Mouse (Mus musculus): ENCODE measurements around the gene Resf1. TPM values are rescaled to one million over a fixed set of nuclear protein-coding genes. Genes with fewer than 3 reads are reported as not detected.
"Not testable (repeated sequence)": the region's sequence is repeated elsewhere in the genome, so short reads cannot be mapped to it uniquely, and the experiment has no call there.

The Resf1 gene
- polyA plus RNA-seq, 1 experiment from 2014 or later: 36.9 TPM

GRCm38 (mm10) chr6:149311778-149312177 is 2.6 kb downstream of the Resf1 start:
- Histone ChIP-seq H3K36me3 (peaks cover 25% of the 10 kb centered on the region), H3K27ac (no peak overlapping the region), H3K4me1 (peaks cover 16% of the 10 kb centered on the region), H3K9ac (no peak overlapping the region), H3K4me3 (no peak overlapping the region), H3K27me3 (no peaks in the 10 kb centered on the region), H3K4me2 (replicated peaks) (no peak overlapping the region), H3K9me3 (replicated peaks) (no peaks in the 10 kb centered on the region)
- no peak for ATAC-seq (ENCODE audit: low FRiP score)
- WGBS: 94% methylated on average over 1 of the region's 1 CpGs

DNA sequence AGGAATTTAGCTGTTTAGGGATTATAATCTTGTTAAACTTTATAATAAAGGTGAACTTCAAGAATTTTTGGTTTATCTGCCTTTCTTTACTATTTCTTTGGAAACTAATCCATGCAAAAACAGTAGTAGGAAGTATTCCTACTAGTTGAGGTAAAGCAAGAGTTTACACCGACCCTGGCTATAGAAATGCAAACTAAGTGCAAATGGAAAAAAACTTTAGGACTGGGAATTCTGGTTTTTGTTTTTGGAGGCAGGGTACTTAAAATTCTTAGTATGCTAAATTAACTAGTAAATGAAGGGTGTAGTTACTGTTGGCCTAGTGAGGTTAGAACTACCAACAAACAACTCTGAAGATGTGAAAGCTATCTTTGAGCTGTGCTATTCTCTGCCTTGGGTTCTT is 3.0 kb downstream of the Resf1 start:
- Histone ChIP-seq H3K27me3 (no peaks in the 10 kb centered on the region), H3K4me2 (replicated peaks) (no peak overlapping the region), H3K9ac (no peak overlapping the region), H3K36me3 (peaks cover 30% of the 10 kb centered on the region), H3K9me3 (replicated peaks) (no peaks in the 10 kb centered on the region), H3K27ac (no peak overlapping the region), H3K4me3 (no peak overlapping the region), H3K4me1 (peaks cover 16% of the 10 kb centered on the region)
- WGBS: 71% methylated on average over 1 of the region's 1 CpGs
- ATAC-seq (ENCODE audit: low FRiP score): no peak

GRCm38 (mm10) chr6:149314918-149315317 is 5.7 kb downstream of the Resf1 start:
- ATAC-seq (ENCODE audit: low FRiP score): no peak
- 88% methylated on average over 2 of the region's 2 CpGs for WGBS
- Histone ChIP-seq H3K4me3 (no peak overlapping the region), H3K27me3 (no peaks in the 10 kb centered on the region), H3K4me1 (peaks cover 13% of the 10 kb centered on the region), H3K4me2 (replicated peaks) (no peak overlapping the region), H3K27ac (no peak overlapping the region), H3K9me3 (replicated peaks) (no peaks in the 10 kb centered on the region), H3K9ac (no peak overlapping the region), H3K36me3 (peaks cover 48% of the 10 kb centered on the region)

DNA sequence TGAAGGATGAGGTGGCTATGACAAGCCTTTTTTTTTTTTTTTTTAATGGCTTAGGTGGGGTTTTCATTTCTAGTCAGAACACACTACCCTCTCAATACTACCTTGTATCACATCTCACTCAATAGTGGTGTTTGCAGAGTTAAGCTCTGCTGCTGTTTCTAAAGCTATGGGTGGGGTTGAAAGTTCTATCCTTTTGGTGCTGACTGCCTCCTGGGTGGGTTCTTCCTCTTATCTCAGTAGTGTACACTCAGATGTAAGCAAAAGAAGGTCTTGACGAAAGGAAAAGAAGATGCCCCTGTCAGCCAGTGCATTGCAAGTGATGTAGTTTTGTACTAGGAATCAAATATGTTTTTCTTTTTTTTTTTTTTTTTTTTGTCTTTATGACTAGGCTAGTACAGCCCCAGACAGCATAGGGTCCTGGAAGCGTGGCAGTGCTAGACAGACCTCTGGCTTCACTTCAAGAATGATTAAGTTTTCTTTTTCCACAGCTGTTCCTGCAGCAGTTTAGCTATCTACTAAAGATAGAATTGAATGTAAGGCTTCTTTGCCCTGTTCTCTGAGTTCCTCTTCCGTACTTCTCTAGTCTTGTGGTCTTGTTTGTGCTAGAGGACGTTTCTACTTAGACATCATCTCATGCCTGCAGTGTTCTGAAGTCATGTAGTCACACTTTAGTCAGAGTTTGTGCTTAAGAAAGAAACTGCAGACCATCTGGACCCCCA is 14.5 kb downstream of the Resf1 start:
- Histone ChIP-seq H3K9ac (no peak overlapping the region), H3K27me3 (no peaks in the 10 kb centered on the region), H3K4me1 (no peaks in the 10 kb centered on the region), H3K9me3 (replicated peaks) (no peaks in the 10 kb centered on the region; the same call in 1 of the 2 replicates), H3K4me2 (replicated peaks) (no peak overlapping the region), H3K27ac (no peak overlapping the region), H3K4me3 (no peak overlapping the region), H3K36me3 (peaks cover 78% of the 10 kb centered on the region)
- no peak for ATAC-seq (ENCODE audit: low FRiP score)
- 95% methylated on average over 4 of the region's 4 CpGs for WGBS

- Histone ChIP-seq H3K9me3 (replicated peaks) (no peaks in the 10 kb centered on the region; the same call in 1 of the 2 replicates), H3K9ac (no peak overlapping the region), H3K36me3 (peaks cover 81% of the 10 kb centered on the region), H3K4me2 (replicated peaks) (no peak overlapping the region), H3K4me1 (no peaks in the 10 kb centered on the region), H3K4me3 (no peak overlapping the region), H3K27me3 (no peaks in the 10 kb centered on the region), H3K27ac (no peak overlapping the region)
- WGBS: 98% methylated on average over 6 of the region's 6 CpGs
- no peak for ATAC-seq (ENCODE audit: low FRiP score)
Measured at GRCm38 (mm10) chr6:149324242-149324633, 15.0 kb downstream of the Resf1 start.

DNA sequence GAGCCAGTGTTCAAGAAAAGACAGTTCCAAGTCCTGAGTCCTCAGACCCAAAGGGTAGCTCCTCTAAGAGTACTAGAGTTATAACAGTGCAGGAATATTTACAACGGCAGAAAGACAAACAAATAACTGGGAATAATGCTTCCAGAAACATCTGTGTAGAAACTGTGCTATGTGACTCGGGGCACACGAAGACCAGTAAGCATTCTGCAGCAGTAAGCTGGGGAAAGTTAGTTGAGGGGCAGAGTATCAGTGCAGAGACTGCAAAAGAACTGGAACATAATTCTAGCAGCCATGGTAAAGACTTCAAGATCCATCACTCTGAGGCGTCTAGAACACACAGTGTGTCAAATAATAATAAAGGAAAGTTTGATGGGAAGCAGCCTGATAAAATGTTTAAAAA is 19.9 kb downstream of the Resf1 start:
- H3K9ac ChIP-seq: no peak overlapping the region
- no peak overlapping the region for H3K4me2 ChIP-seq (replicated peaks)
- 92% methylated on average over 4 of the region's 4 CpGs for WGBS

GRCm38 (mm10) chr6:149330332-149330731 is 21.1 kb downstream of the Resf1 start:
- H3K4me1 ChIP-seq: no peaks in the 10 kb centered on the region

More for the DNA sequence above, 19.9 kb downstream of the Resf1 start:
- no peak overlapping the region for H3K4me3 ChIP-seq
- H3K9me3 ChIP-seq (replicated peaks): no peaks in the 10 kb centered on the region; the same call in 1 of the 2 replicates
- no peak overlapping the region for H3K27ac ChIP-seq
- H3K36me3 ChIP-seq: peaks cover 70% of the 10 kb centered on the region
- H3K27me3 ChIP-seq: no peaks in the 10 kb centered on the region
- ATAC-seq (ENCODE audit: low FRiP score): no peak
- H3K4me1 ChIP-seq: no peaks in the 10 kb centered on the region

GRCm38 (mm10) chr6:149333036-149333435 is 23.8 kb downstream of the Resf1 start:
- no peaks in the 10 kb centered on the region for H3K9me3 ChIP-seq (replicated peaks)
- 94% methylated on average over 2 of the region's 2 CpGs for WGBS
- no peak overlapping the region for H3K9ac ChIP-seq
- H3K27me3 ChIP-seq: no peaks in the 10 kb centered on the region
- H3K36me3 ChIP-seq: peaks cover 59% of the 10 kb centered on the region
- H3K4me1 ChIP-seq: no peaks in the 10 kb centered on the region
- no peak overlapping the region for H3K4me3 ChIP-seq
- no peak overlapping the region for H3K27ac ChIP-seq
- no peak overlapping the region for H3K4me2 ChIP-seq (replicated peaks)
- no peak for ATAC-seq (ENCODE audit: low FRiP score)

More at GRCm38 (mm10) chr6:149330332-149330731, 21.1 kb downstream of the Resf1 start:
- Histone ChIP-seq H3K27me3 (no peaks in the 10 kb centered on the region), H3K4me2 (replicated peaks) (no peak overlapping the region), H3K4me3 (no peak overlapping the region), H3K9ac (no peak overlapping the region), H3K36me3 (peaks cover 75% of the 10 kb centered on the region), H3K27ac (no peak overlapping the region), H3K9me3 (replicated peaks) (no peaks in the 10 kb centered on the region; the same call in 1 of the 2 replicates)
- no peak for ATAC-seq (ENCODE audit: low FRiP score)
- 88% methylated on average over 1 of the region's 1 CpGs for WGBS

GRCm38 (mm10) chr6:149337990-149338389 is 28.8 kb downstream of the Resf1 start:
- Histone ChIP-seq H3K4me3 (no peak overlapping the region), H3K27ac (no peak overlapping the region), H3K27me3 (no peaks in the 10 kb centered on the region), H3K9ac (no peak overlapping the region), H3K36me3 (peaks cover 32% of the 10 kb centered on the region), H3K9me3 (replicated peaks) (no peaks in the 10 kb centered on the region; the same call in 1 of the 2 replicates), H3K4me1 (no peaks in the 10 kb centered on the region), H3K4me2 (replicated peaks) (no peak overlapping the region)
- no peak for ATAC-seq (ENCODE audit: low FRiP score)

- Histone ChIP-seq H3K27me3 (no peaks in the 10 kb centered on the region), H3K4me1 (no peaks in the 10 kb centered on the region), H3K4me3 (no peak overlapping the region), H3K27ac (no peak overlapping the region), H3K36me3 (peaks cover 25% of the 10 kb centered on the region), H3K9ac (no peak overlapping the region), H3K9me3 (replicated peaks) (no peaks in the 10 kb centered on the region; the same call in 1 of the 2 replicates), H3K4me2 (replicated peaks) (no peak overlapping the region)
- no peak for ATAC-seq (ENCODE audit: low FRiP score)
- 100% methylated on average over 1 of the region's 1 CpGs for WGBS
Measured at GRCm38 (mm10) chr6:149338622-149339021, 29.4 kb downstream of the Resf1 start.

DNA sequence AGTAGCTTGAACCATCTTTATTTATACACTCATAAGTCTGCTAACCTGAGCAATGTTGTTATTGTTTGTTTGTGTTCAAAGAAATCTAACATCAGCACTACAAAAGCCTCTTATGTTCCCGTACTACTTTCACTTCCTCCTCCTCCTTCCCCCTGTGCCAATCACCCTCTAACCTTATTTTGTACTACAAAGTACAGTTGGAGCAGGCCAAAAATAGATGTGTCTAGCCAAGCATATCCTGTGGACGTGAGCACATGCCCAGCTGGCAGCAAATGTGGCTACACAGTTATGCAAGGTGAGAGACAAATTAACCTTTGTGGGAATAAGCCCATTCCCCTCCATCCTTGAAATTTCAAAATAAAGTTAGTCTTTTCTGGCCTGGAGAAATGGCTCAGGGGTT is 34.6 kb downstream of the Resf1 start:
- H3K4me2 ChIP-seq (replicated peaks): no peak overlapping the region
- H3K9ac ChIP-seq: no peak overlapping the region
- H3K4me3 ChIP-seq: no peak overlapping the region
- ATAC-seq (ENCODE audit: low FRiP score): no peak
- no peaks in the 10 kb centered on the region; the same call in 1 of the 2 replicates for H3K9me3 ChIP-seq (replicated peaks)
- H3K27me3 ChIP-seq: no peaks in the 10 kb centered on the region
- no peaks in the 10 kb centered on the region for H3K36me3 ChIP-seq
- no peaks in the 10 kb centered on the region for H3K4me1 ChIP-seq
- no peak overlapping the region for H3K27ac ChIP-seq
- WGBS: 66% methylated on average over 2 of the region's 2 CpGs

GRCm38 (mm10) chr6:149344372-149344771 is 35.2 kb downstream of the Resf1 start:
- Histone ChIP-seq H3K4me2 (replicated peaks) (no peak overlapping the region), H3K27ac (no peak overlapping the region), H3K4me1 (no peaks in the 10 kb centered on the region), H3K9me3 (replicated peaks) (no peaks in the 10 kb centered on the region; the same call in 1 of the 2 replicates), H3K4me3 (no peak overlapping the region), H3K27me3 (no peaks in the 10 kb centered on the region), H3K9ac (no peak overlapping the region), H3K36me3 (no peaks in the 10 kb centered on the region)
- no peak for ATAC-seq (ENCODE audit: low FRiP score)

- WGBS: 97% methylated on average over 6 of the region's 6 CpGs
- ATAC-seq (ENCODE audit: low FRiP score); H3K9me3 ChIP-seq (replicated peaks); H3K4me3 ChIP-seq; H3K9ac ChIP-seq; H3K27ac ChIP-seq; H3K4me1 ChIP-seq; H3K4me2 ChIP-seq (replicated peaks); H3K27me3 ChIP-seq; H3K36me3 ChIP-seq: not testable (repeated sequence)
Measured at GRCm38 (mm10) chr6:149348211-149348610, 39.0 kb downstream of the Resf1 start.

Data from hindbrain, embryonic 12.5 days (tissue).